Mouse (Mus musculus) lung, postnatal 14 days (tissue): Measurements from ENCODE around the gene Col19a1.
"Not testable (repeated sequence)": the region's sequence is repeated elsewhere in the genome, so short reads cannot be mapped to it uniquely, and the experiment has no call there.

Experiments used
- DNase-seq: peaks from one replicate; pipeline ENCODE4 v3.0.0; 2021

The Col19a1 gene

DNA sequence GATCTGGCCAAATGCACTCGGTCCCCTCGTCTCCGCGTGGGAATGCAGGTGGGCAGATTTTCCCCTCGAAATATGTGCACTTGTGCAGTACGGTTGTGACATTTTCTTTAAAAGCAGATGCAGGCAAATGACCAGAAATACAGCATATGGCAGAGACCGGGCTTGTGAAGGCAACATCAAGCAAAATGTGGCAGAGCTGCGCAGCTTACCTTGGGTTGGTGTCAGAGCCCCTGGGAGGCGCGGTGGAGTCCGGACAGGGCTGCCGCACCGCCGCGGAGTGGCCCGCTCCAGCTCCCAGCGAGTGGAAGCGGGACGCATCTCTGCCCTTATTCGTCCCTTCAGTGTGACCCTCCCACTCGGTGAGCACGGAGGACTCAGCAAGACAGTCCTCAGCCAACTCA lies at the start of gene Col19a1:
TSS of gene Col19a1 (minus strand) at position 332 of the 401 bp plus-strand sequence.
- no peak for DNase-seq

- DNase-seq = peak; percentile 1
These were observed 46.4 kb upstream of the Col19a1 start for GRCm38 (mm10) chr1:24633553-24634132.

- not testable (repeated sequence) for DNase-seq
These were observed 25.3 kb upstream of the Col19a1 start for GRCm38 (mm10) chr1:24612556-24612955.

- DNase-seq = no peak
These were observed 7.8 kb upstream of the Col19a1 start for GRCm38 (mm10) chr1:24595096-24595495.

GRCm38 (mm10) chr1:24586370-24587140 lies 717 bp downstream of the Col19a1 start:
- peak; percentile 21 for DNase-seq

GRCm38 (mm10) chr1:24572602-24573001 lies 14.7 kb downstream of the Col19a1 start:
- DNase-seq = no peak

DNA sequence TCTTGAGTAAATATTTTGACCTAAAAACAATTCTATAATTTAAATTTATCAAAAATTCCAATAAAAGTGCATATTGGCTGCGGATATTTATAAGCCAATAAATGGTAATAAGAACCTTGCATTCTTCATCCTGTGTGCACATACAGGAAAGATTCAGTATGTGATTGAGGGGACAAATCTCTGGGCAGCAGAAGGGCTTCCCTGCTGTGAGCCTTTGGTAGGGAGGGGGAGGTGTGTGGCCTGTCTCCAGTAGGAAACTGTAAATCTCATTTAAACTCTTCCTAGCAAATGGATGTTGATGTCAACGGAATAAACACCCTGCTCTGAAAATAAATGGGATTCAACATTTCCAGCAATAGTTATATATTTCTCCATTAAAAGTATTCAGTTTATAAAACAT lies 23.2 kb downstream of the Col19a1 start:
- no peak for DNase-seq

GRCm38 (mm10) chr1:24558005-24558404 lies 29.3 kb downstream of the Col19a1 start:
- DNase-seq = no peak

GRCm38 (mm10) chr1:24553462-24553861 lies 33.8 kb downstream of the Col19a1 start:
- DNase-seq = no peak

GRCm38 (mm10) chr1:24550560-24551280 lies 36.6 kb downstream of the Col19a1 start:
- DNase-seq = no peak

- DNase-seq = no peak
These were observed 37.2 kb downstream of the Col19a1 start for GRCm38 (mm10) chr1:24550031-24550430.

- no peak for DNase-seq
These were observed 38.2 kb downstream of the Col19a1 start for GRCm38 (mm10) chr1:24549050-24549449.

- DNase-seq = no peak
These were observed 39.7 kb downstream of the Col19a1 start for GRCm38 (mm10) chr1:24547574-24547973.

GRCm38 (mm10) chr1:24539852-24540251 lies 47.4 kb downstream of the Col19a1 start:
- DNase-seq = no peak

- DNase-seq = no peak
These were observed 60.1 kb downstream of the Col19a1 start for GRCm38 (mm10) chr1:24527194-24527593.

DNA sequence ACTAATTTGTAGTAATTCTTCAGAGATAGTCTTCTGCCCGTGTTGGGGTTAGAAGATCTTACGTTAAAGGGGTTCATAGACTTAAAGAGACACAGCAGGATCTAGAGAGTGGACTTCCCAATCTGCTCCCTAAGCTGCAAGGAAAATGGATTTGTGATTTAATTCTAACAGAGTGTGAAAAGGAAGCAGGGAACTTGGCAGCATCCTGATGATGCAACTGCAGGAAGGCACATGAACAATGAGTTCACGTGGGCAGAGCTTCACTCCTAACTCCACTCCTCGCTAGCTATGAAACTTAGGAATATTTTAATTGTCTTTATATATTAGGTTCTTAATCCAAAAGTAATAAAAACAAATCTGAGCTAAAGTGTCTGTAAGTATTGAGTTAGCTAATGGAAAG lies 69.8 kb downstream of the Col19a1 start:
- no peak for DNase-seq

- DNase-seq = no peak
These were observed 71.9 kb downstream of the Col19a1 start for GRCm38 (mm10) chr1:24515341-24515740.

- DNase-seq = no peak
These were observed 75.7 kb downstream of the Col19a1 start for GRCm38 (mm10) chr1:24511536-24511935.

- no peak for DNase-seq
These were observed 91.9 kb downstream of the Col19a1 start for GRCm38 (mm10) chr1:24495400-24495799.

GRCm38 (mm10) chr1:24484161-24484560 lies 103.1 kb downstream of the Col19a1 start:
- no peak for DNase-seq

GRCm38 (mm10) chr1:24471096-24471710 lies 116.1 kb downstream of the Col19a1 start:
- no peak for DNase-seq

GRCm38 (mm10) chr1:24470633-24471032 lies 116.6 kb downstream of the Col19a1 start:
- DNase-seq = no peak

DNA sequence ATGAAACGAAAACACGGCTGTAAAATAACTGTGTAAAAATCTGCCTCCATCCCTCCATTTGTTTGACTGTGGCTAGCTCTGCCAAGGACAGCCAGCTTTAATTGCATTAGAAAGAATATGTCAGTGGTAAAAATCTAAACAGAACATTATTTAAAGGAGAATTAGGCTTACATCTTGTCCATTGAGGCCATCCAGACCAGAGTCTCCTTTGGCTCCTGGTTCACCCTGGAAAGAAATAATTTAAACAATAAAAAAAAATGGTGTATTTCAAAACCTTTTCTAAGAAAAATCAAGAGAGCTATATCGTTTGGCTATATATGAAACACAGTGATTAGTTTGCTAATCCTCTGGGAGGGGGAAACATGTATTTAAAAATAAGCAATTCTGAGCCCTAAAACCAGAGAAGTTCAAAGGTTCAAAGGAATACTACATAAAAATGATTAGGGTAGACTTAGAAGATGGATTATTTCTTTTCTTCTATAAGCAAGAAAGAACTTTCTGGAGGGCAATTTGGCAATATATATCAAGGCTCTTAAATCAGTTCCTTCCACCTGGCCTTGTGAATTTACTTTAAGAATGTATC lies 125.9 kb downstream of the Col19a1 start:
- no peak for DNase-seq
